Mouse (Mus musculus): ENCODE data around the gene Ikzf3. TPM values are rescaled to one million over a fixed set of nuclear protein-coding genes. Genes with fewer than 3 reads are reported as not detected.

Ikzf3 gene
- polyA plus RNA-seq, 2 experiments, result 0.05 to 0.15 TPM

- DNase-seq (ENCODE audit: low read depth in 3 of 3, low spot score in 3 of 3) (no peak), ATAC-seq (ENCODE audit: insufficient read depth) (no peak)
- Histone ChIP-seq H3K9me3 (ENCODE audit: control insufficient read depth, low read length) (no peaks in the 10 kb centered on the region), H3K36me3 (replicated peaks; ENCODE audit: control insufficient read depth, insufficient read depth, low read depth) (no peaks in the 10 kb centered on the region), H3K4me2 (ENCODE audit: low read depth) (no peak overlapping the region), H3K27me3 (ENCODE audit: control insufficient read depth, insufficient read depth, low read length) (no peaks in the 10 kb centered on the region), H3K4me1 (replicated peaks; ENCODE audit: control insufficient read depth in 2 of 2, insufficient read depth in 2 of 2, low read length in 1 of 2) (no peaks in the 10 kb centered on the region), H3K9ac (replicated peaks) (no peak overlapping the region), H3K27ac (no peak overlapping the region), H3K4me3 (ENCODE audit: insufficient read depth in 1 of 2, low read depth in 2 of 2, low read length in 2 of 2) (no peak overlapping the region)
- WGBS (ENCODE audit: insufficient replicate concordance), result 64% methylated on average over 5 of the region's 5 CpGs
- TF ChIP-seq CTCF (IDR thresholded peaks at IDR 0.05; ENCODE audit: low read depth), result no peak
- TF ChIP-seq EP300 (IDR thresholded peaks at IDR 0.05; ENCODE audit: low read depth), result no peak
Measured at GRCm38 (mm10) chr11:98428436-98428835, 117.4 kb downstream of the Ikzf3 start.

GRCm38 (mm10) chr11:98426592-98426991 is 119.2 kb downstream of the Ikzf3 start:
- ATAC-seq (ENCODE audit: insufficient read depth) (no peak), DNase-seq (ENCODE audit: low read depth in 3 of 3, low spot score in 3 of 3) (no peak)
- no peaks in the 10 kb centered on the region for H3K9me3 ChIP-seq (ENCODE audit: control insufficient read depth, low read length)
- H3K9ac ChIP-seq (replicated peaks), result no peak overlapping the region
- H3K4me2 ChIP-seq (ENCODE audit: low read depth), result no peak overlapping the region
- no peaks in the 10 kb centered on the region for H3K36me3 ChIP-seq (replicated peaks; ENCODE audit: control insufficient read depth, insufficient read depth, low read depth)
- no peak overlapping the region for H3K27ac ChIP-seq
- no peaks in the 10 kb centered on the region for H3K4me1 ChIP-seq (replicated peaks; ENCODE audit: control insufficient read depth in 2 of 2, insufficient read depth in 2 of 2, low read length in 1 of 2)
- H3K27me3 ChIP-seq (ENCODE audit: control insufficient read depth, insufficient read depth, low read length), result no peaks in the 10 kb centered on the region
- TF ChIP-seq EP300 (IDR thresholded peaks at IDR 0.05; ENCODE audit: low read depth) (no peak), CTCF (IDR thresholded peaks at IDR 0.05; ENCODE audit: low read depth) (no peak)
- H3K4me3 ChIP-seq (ENCODE audit: insufficient read depth in 1 of 2, low read depth in 2 of 2, low read length in 2 of 2), result no peak overlapping the region
- WGBS (ENCODE audit: insufficient replicate concordance), result 72% methylated on average over 7 of the region's 7 CpGs

GRCm38 (mm10) chr11:98418939-98419547 is 126.8 kb downstream of the Ikzf3 start:
- whole genome bisulfite sequencing (ENCODE audit: insufficient replicate concordance), result 63% methylated on average over 10 of the region's 10 CpGs
- DNase-seq (ENCODE audit: low read depth in 3 of 3, low spot score in 3 of 3) (no peak), ATAC-seq (ENCODE audit: insufficient read depth) (no peak)

DNA sequence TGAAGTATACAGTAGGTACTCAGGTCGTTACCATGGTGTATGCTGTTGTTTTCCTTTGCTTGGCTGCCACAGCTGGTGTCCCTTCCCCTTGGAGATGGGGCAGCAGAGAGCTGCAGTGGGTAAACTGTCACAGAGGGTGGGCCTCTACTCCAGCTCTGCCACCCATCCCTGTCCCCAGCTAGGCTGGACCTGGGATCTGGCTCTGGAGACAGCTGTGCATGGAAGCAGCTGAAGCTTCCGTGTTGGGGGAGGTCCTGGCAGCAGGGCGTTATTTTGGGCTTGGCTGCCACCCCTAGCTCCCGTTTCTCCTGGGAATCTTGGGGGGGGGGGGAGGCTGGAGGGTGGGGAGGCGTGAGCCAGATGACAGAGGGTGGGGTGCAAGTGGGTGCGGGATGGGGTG is 127.6 kb downstream of the Ikzf3 start:
- Histone ChIP-seq H3K4me2 (ENCODE audit: low read depth) (no peak overlapping the region), H3K36me3 (replicated peaks; ENCODE audit: control insufficient read depth, insufficient read depth, low read depth) (no peaks in the 10 kb centered on the region), H3K27ac (no peak overlapping the region), H3K27me3 (ENCODE audit: control insufficient read depth, insufficient read depth, low read length) (peaks cover 15% of the 10 kb centered on the region), H3K9me3 (ENCODE audit: control insufficient read depth, low read length) (no peaks in the 10 kb centered on the region), H3K4me1 (replicated peaks; ENCODE audit: control insufficient read depth in 2 of 2, insufficient read depth in 2 of 2, low read length in 1 of 2) (peaks cover 0 to 2% of the 10 kb centered on the region in 2 experiments; a peak in 1 of 4 replicates), H3K9ac (replicated peaks) (no peak overlapping the region), H3K4me3 (ENCODE audit: insufficient read depth in 1 of 2, low read depth in 2 of 2, low read length in 2 of 2) (no peak overlapping the region)
- 56% methylated on average over 6 of the region's 6 CpGs for WGBS (ENCODE audit: insufficient replicate concordance)
- TF ChIP-seq EP300 (IDR thresholded peaks at IDR 0.05; ENCODE audit: low read depth) (no peak), CTCF (IDR thresholded peaks at IDR 0.05; ENCODE audit: low read depth) (no peak)
- DNase-seq (ENCODE audit: low read depth in 3 of 3, low spot score in 3 of 3), result no peak
- no peak for ATAC-seq (ENCODE audit: insufficient read depth)

More at GRCm38 (mm10) chr11:98418939-98419547, 126.8 kb downstream of the Ikzf3 start:
- no peaks in the 10 kb centered on the region for H3K36me3 ChIP-seq (replicated peaks; ENCODE audit: control insufficient read depth, insufficient read depth, low read depth)
- no peak overlapping the region for H3K9ac ChIP-seq (replicated peaks)
- no peak overlapping the region for H3K4me2 ChIP-seq (ENCODE audit: low read depth)
- H3K4me3 ChIP-seq (ENCODE audit: insufficient read depth in 1 of 2, low read depth in 2 of 2, low read length in 2 of 2), result no peak overlapping the region
- H3K4me1 ChIP-seq (replicated peaks; ENCODE audit: control insufficient read depth in 2 of 2, insufficient read depth in 2 of 2, low read length in 1 of 2), result 0 out of 4 replicates have a peak, but pooled peaks cover 0 to 2% of the 10 kb centered on the region in 2 experiments
- H3K9me3 ChIP-seq (ENCODE audit: control insufficient read depth, low read length), result no peaks in the 10 kb centered on the region
- H3K27ac ChIP-seq, result no peak overlapping the region
- TF ChIP-seq CTCF (IDR thresholded peaks at IDR 0.05; ENCODE audit: low read depth), result no peak
- no peak for TF ChIP-seq EP300 (IDR thresholded peaks at IDR 0.05; ENCODE audit: low read depth)
- peaks cover 8% of the 10 kb centered on the region for H3K27me3 ChIP-seq (ENCODE audit: control insufficient read depth, insufficient read depth, low read length)

DNA sequence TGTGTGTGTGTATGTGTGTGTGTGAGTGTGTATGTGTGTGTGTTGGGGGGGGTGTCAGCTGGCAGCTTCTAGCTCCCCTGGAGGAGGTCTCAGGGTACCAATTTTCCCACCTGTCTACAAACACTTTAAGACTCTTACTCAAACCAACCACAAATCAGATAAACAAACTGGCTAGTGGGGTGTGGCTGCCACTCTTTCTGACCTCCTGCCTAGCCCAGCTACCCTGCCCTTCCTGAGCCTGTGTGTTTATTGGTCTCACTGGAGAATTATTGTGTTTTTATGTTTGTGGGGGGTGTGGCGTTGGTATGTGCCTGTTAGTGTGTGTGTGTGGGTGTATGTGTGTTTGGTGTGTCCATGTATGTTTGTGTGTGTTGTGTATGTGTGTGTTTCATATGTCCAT is 128.8 kb downstream of the Ikzf3 start:
- Histone ChIP-seq H3K36me3 (replicated peaks; ENCODE audit: control insufficient read depth, insufficient read depth, low read depth) (no peaks in the 10 kb centered on the region), H3K9ac (replicated peaks) (no peak overlapping the region), H3K27ac (no peak overlapping the region), H3K27me3 (ENCODE audit: control insufficient read depth, insufficient read depth, low read length) (peaks cover 26% of the 10 kb centered on the region), H3K9me3 (ENCODE audit: control insufficient read depth, low read length) (no peaks in the 10 kb centered on the region), H3K4me2 (ENCODE audit: low read depth) (no peak overlapping the region), H3K4me1 (replicated peaks; ENCODE audit: control insufficient read depth in 2 of 2, insufficient read depth in 2 of 2, low read length in 1 of 2) (peaks cover 0 to 2% of the 10 kb centered on the region in 2 experiments; a peak in 1 of 4 replicates), H3K4me3 (ENCODE audit: insufficient read depth in 1 of 2, low read depth in 2 of 2, low read length in 2 of 2) (no peak overlapping the region)
- DNase-seq (ENCODE audit: low read depth in 3 of 3, low spot score in 3 of 3) (no peak), ATAC-seq (ENCODE audit: insufficient read depth) (no peak)
- 43% methylated on average over 1 of the region's 1 CpGs for WGBS (ENCODE audit: insufficient replicate concordance)
- no peak for TF ChIP-seq EP300 (IDR thresholded peaks at IDR 0.05; ENCODE audit: low read depth)

Other genes starting within 250 kb of the Ikzf3 start
- gene Neurod2, start 216.4 kb downstream of the Ikzf3 start, polyA plus RNA-seq (2012; rRNA removed), result 0.18 TPM in 1 of 2 replicates, not detected in the other
- gene Neurod2, start 216.4 kb downstream of the Ikzf3 start, polyA plus RNA-seq (2014; fragmentation: Nextera tagmentation; extraction: Ambion mirVana), result not detected in 2 replicates
- 0.04 and 0.21 TPM in 2 replicates for gene Ppp1r1b, start 197.6 kb downstream of the Ikzf3 start, polyA plus RNA-seq (2012; rRNA removed)
- 0.17 and 0.19 TPM in 2 replicates for gene Ppp1r1b, start 197.6 kb downstream of the Ikzf3 start, polyA plus RNA-seq (2014; fragmentation: Nextera tagmentation; extraction: Ambion mirVana)
- 15.7 and 16.8 TPM in 2 replicates for gene Stard3, start 187.7 kb downstream of the Ikzf3 start, polyA plus RNA-seq (2012; rRNA removed)
- gene Stard3, start 187.7 kb downstream of the Ikzf3 start, polyA plus RNA-seq (2014; fragmentation: Nextera tagmentation; extraction: Ambion mirVana), result 11.6 and 11.9 TPM in 2 replicates
- 0.03 TPM in 1 of 2 replicates, not detected in the other for gene Tcap, start 162.2 kb downstream of the Ikzf3 start, polyA plus RNA-seq (2012; rRNA removed)
- not detected in 2 replicates for gene Tcap, start 162.2 kb downstream of the Ikzf3 start, polyA plus RNA-seq (2014; fragmentation: Nextera tagmentation; extraction: Ambion mirVana)
- gene Pnmt, start 159.6 kb downstream of the Ikzf3 start, polyA plus RNA-seq (2012; rRNA removed), result not detected in 2 replicates
- gene Pnmt, start 159.6 kb downstream of the Ikzf3 start, polyA plus RNA-seq (2014; fragmentation: Nextera tagmentation; extraction: Ambion mirVana), result not detected in 2 replicates
- 3.3 and 3.9 TPM in 2 replicates for gene Pgap3, start 145.5 kb downstream of the Ikzf3 start, polyA plus RNA-seq (2012; rRNA removed)
- gene Pgap3, start 145.5 kb downstream of the Ikzf3 start, polyA plus RNA-seq (2014; fragmentation: Nextera tagmentation; extraction: Ambion mirVana), result 2.7 and 3.4 TPM in 2 replicates
- 1.1 and 1.2 TPM in 2 replicates for gene Erbb2, start 133.6 kb downstream of the Ikzf3 start, polyA plus RNA-seq (2012; rRNA removed)
- 1.6 TPM in 2 replicates for gene Erbb2, start 133.6 kb downstream of the Ikzf3 start, polyA plus RNA-seq (2014; fragmentation: Nextera tagmentation; extraction: Ambion mirVana)
- gene Mien1, start 107.0 kb downstream of the Ikzf3 start, polyA plus RNA-seq (2012; rRNA removed), result 21.6 and 31.1 TPM in 2 replicates
- gene Mien1, start 107.0 kb downstream of the Ikzf3 start, polyA plus RNA-seq (2014; fragmentation: Nextera tagmentation; extraction: Ambion mirVana), result 58.5 and 61.5 TPM in 2 replicates
- gene Grb7, start 99.6 kb downstream of the Ikzf3 start, polyA plus RNA-seq (2012; rRNA removed), result 15.7 and 19.2 TPM in 2 replicates
- 14.1 and 14.9 TPM in 2 replicates for gene Grb7, start 99.6 kb downstream of the Ikzf3 start, polyA plus RNA-seq (2014; fragmentation: Nextera tagmentation; extraction: Ambion mirVana)
- 0.30 and 0.44 TPM in 2 replicates for gene Zpbp2, start 5.1 kb upstream of the Ikzf3 start, polyA plus RNA-seq (2012; rRNA removed)
- gene Zpbp2, start 5.1 kb upstream of the Ikzf3 start, polyA plus RNA-seq (2014; fragmentation: Nextera tagmentation; extraction: Ambion mirVana), result 0.76 and 0.83 TPM in 2 replicates
- gene Ormdl3, start 41.3 kb upstream of the Ikzf3 start, polyA plus RNA-seq (2012; rRNA removed), result 23.4 and 27.4 TPM in 2 replicates
- 6.4 and 6.8 TPM in 2 replicates for gene Ormdl3, start 41.3 kb upstream of the Ikzf3 start, polyA plus RNA-seq (2014; fragmentation: Nextera tagmentation; extraction: Ambion mirVana)
- gene Lrrc3c, start 52.3 kb upstream of the Ikzf3 start, polyA plus RNA-seq (2012; rRNA removed), result not detected in 2 replicates
- not detected in 2 replicates for gene Lrrc3c, start 52.3 kb upstream of the Ikzf3 start, polyA plus RNA-seq (2014; fragmentation: Nextera tagmentation; extraction: Ambion mirVana)
- 0.03 and 0.19 TPM in 2 replicates for gene Gm12355, start 79.6 kb upstream of the Ikzf3 start, polyA plus RNA-seq (2012; rRNA removed)
- 0.47 and 0.68 TPM in 2 replicates for gene Gm12355, start 79.6 kb upstream of the Ikzf3 start, polyA plus RNA-seq (2014; fragmentation: Nextera tagmentation; extraction: Ambion mirVana)
- gene Gsdma3, start 80.3 kb upstream of the Ikzf3 start, polyA plus RNA-seq (2012; rRNA removed), result not detected in 2 replicates
- not detected in 2 replicates for gene Gsdma3, start 80.3 kb upstream of the Ikzf3 start, polyA plus RNA-seq (2014; fragmentation: Nextera tagmentation; extraction: Ambion mirVana)
- gene Gsdma2, start 100.7 kb upstream of the Ikzf3 start, polyA plus RNA-seq (2012; rRNA removed), result not detected in 2 replicates
- gene Gsdma2, start 100.7 kb upstream of the Ikzf3 start, polyA plus RNA-seq (2014; fragmentation: Nextera tagmentation; extraction: Ambion mirVana), result not detected in 2 replicates
- 0.01 TPM in 1 of 2 replicates, not detected in the other for gene Gsdma, start 118.3 kb upstream of the Ikzf3 start, polyA plus RNA-seq (2012; rRNA removed)
- not detected in 2 replicates for gene Gsdma, start 118.3 kb upstream of the Ikzf3 start, polyA plus RNA-seq (2014; fragmentation: Nextera tagmentation; extraction: Ambion mirVana)
- 73.6 and 75.7 TPM in 2 replicates for gene Psmd3, start 136.5 kb upstream of the Ikzf3 start, polyA plus RNA-seq (2012; rRNA removed)
- 55.3 and 67.1 TPM in 2 replicates for gene Psmd3, start 136.5 kb upstream of the Ikzf3 start, polyA plus RNA-seq (2014; fragmentation: Nextera tagmentation; extraction: Ambion mirVana)
- gene Csf3, start 155.2 kb upstream of the Ikzf3 start, polyA plus RNA-seq (2012; rRNA removed), result not detected in 2 replicates
- not detected in 2 replicates for gene Csf3, start 155.2 kb upstream of the Ikzf3 start, polyA plus RNA-seq (2014; fragmentation: Nextera tagmentation; extraction: Ambion mirVana)
- gene Med24, start 183.4 kb upstream of the Ikzf3 start, polyA plus RNA-seq (2012; rRNA removed), result 25.0 and 29.6 TPM in 2 replicates
- gene Med24, start 183.4 kb upstream of the Ikzf3 start, polyA plus RNA-seq (2014; fragmentation: Nextera tagmentation; extraction: Ambion mirVana), result 21.3 and 25.6 TPM in 2 replicates
- 14.6 and 15.6 TPM in 2 replicates for gene Thra, start 194.6 kb upstream of the Ikzf3 start, polyA plus RNA-seq (2012; rRNA removed)
- 8.3 and 10.0 TPM in 2 replicates for gene Thra, start 194.6 kb upstream of the Ikzf3 start, polyA plus RNA-seq (2014; fragmentation: Nextera tagmentation; extraction: Ambion mirVana)
- gene Nr1d1, start 229.3 kb upstream of the Ikzf3 start, polyA plus RNA-seq (2012; rRNA removed), result 0.54 and 0.65 TPM in 2 replicates
- 0.56 and 0.58 TPM in 2 replicates for gene Nr1d1, start 229.3 kb upstream of the Ikzf3 start, polyA plus RNA-seq (2014; fragmentation: Nextera tagmentation; extraction: Ambion mirVana)
- gene Msl1, start 249.5 kb upstream of the Ikzf3 start, polyA plus RNA-seq (2012; rRNA removed), result 11.5 and 15.8 TPM in 2 replicates
- 4.5 and 4.9 TPM in 2 replicates for gene Msl1, start 249.5 kb upstream of the Ikzf3 start, polyA plus RNA-seq (2014; fragmentation: Nextera tagmentation; extraction: Ambion mirVana)